Mouse (Mus musculus): ENCODE measurements around the gene Hsf4.
"Not testable (repeated sequence)": the region's sequence is repeated elsewhere in the genome, so short reads cannot be mapped to it uniquely, and the experiment has no call there.

Gene Hsf4

GRCm38 (mm10) chr8:105269461-105269947 is at the start of gene Hsf4:
Gene Hsf4, plus strand, starts transcription at chr8:105269801.
- in situ Hi-C loops (cut with MboI; ENCODE audit: low sequenced_read_pairs) = no loop called here

GRCm38 (mm10) chr8:105223850-105224249 is 45.8 kb upstream of the Hsf4 start:
- in situ Hi-C loops (cut with MboI; ENCODE audit: low sequenced_read_pairs) = no loop called here

- in situ Hi-C loops (cut with MboI; ENCODE audit: low sequenced_read_pairs) = no loop called here
Measured at GRCm38 (mm10) chr8:105224413-105225271, 45.0 kb upstream of the Hsf4 start, which contains the start of gene D230025D16Rik. Gene D230025D16Rik, plus strand, starts transcription at chr8:105225145.

- in situ Hi-C loops (cut with MboI; ENCODE audit: low sequenced_read_pairs) = no loop called here
Measured at GRCm38 (mm10) chr8:105225272-105225593, 44.4 kb upstream of the Hsf4 start.

- in situ Hi-C loops (cut with MboI; ENCODE audit: low sequenced_read_pairs) = no loop called here
Measured at GRCm38 (mm10) chr8:105225917-105226316, 43.7 kb upstream of the Hsf4 start.

- in situ Hi-C loops (cut with MboI; ENCODE audit: low sequenced_read_pairs) = no loop called here
Measured at GRCm38 (mm10) chr8:105231503-105232320, 37.9 kb upstream of the Hsf4 start.

- in situ Hi-C loops (cut with MboI; ENCODE audit: low sequenced_read_pairs) = not testable (repeated sequence)
Measured at GRCm38 (mm10) chr8:105232321-105232693, 37.3 kb upstream of the Hsf4 start.

- in situ Hi-C loops (cut with MboI; ENCODE audit: low sequenced_read_pairs) = no loop called here
Measured at GRCm38 (mm10) chr8:105233126-105233935, 36.3 kb upstream of the Hsf4 start.

- in situ Hi-C loops (cut with MboI; ENCODE audit: low sequenced_read_pairs) = no loop called here
Measured at GRCm38 (mm10) chr8:105235206-105235605, 34.4 kb upstream of the Hsf4 start.

GRCm38 (mm10) chr8:105237442-105238142 is 32.0 kb upstream of the Hsf4 start:
- in situ Hi-C loops (cut with MboI; ENCODE audit: low sequenced_read_pairs) = no loop called here

GRCm38 (mm10) chr8:105241016-105241415 is 28.6 kb upstream of the Hsf4 start:
- in situ Hi-C loops (cut with MboI; ENCODE audit: low sequenced_read_pairs) = no loop called here

GRCm38 (mm10) chr8:105251954-105252353 is 17.6 kb upstream of the Hsf4 start:
- in situ Hi-C loops (cut with MboI; ENCODE audit: low sequenced_read_pairs) = no loop called here

GRCm38 (mm10) chr8:105252680-105253537 is 16.7 kb upstream of the Hsf4 start:
- in situ Hi-C loops (cut with MboI; ENCODE audit: low sequenced_read_pairs) = no loop called here

GRCm38 (mm10) chr8:105253766-105254151 is 15.8 kb upstream of the Hsf4 start:
- in situ Hi-C loops (cut with MboI; ENCODE audit: low sequenced_read_pairs) = no loop called here

- in situ Hi-C loops (cut with MboI; ENCODE audit: low sequenced_read_pairs) = no loop called here
Measured at GRCm38 (mm10) chr8:105254152-105254965, 15.2 kb upstream of the Hsf4 start.

- in situ Hi-C loops (cut with MboI; ENCODE audit: low sequenced_read_pairs) = no loop called here
Measured at GRCm38 (mm10) chr8:105254966-105255350, 14.6 kb upstream of the Hsf4 start, which contains the start of gene B3gnt9. Gene B3gnt9, minus strand, starts transcription at chr8:105255153.

- in situ Hi-C loops (cut with MboI; ENCODE audit: low sequenced_read_pairs) = no loop called here
Measured at GRCm38 (mm10) chr8:105257318-105258114, 12.1 kb upstream of the Hsf4 start.

Data from CH12F3 (cell line).